Mouse (Mus musculus) liver, embryonic 11.5 days (tissue): ENCODE data around the gene Taar9. TPM values are rescaled to one million over a fixed set of nuclear protein-coding genes. Genes with fewer than 3 reads are reported as not detected.
"Not testable (repeated sequence)": the region's sequence is repeated elsewhere in the genome, so short reads cannot be mapped to it uniquely, and the experiment has no call there.

Source experiments
- ATAC-seq: fragments of 200-750 bp; cut with Nextera tagmentation; replicated peaks from 2 replicates; pipeline ENCODE4 v1.8.0; 2017; ENCODE audit warnings: moderate number of reproducible peaks, mild to moderate bottlenecking, moderate TSS enrichment, moderate library complexity; ENCODE audit not compliant: low FRiP score
- DNase-seq: peaks from one replicate; pipeline ENCODE4 v3.0.0-alpha.2; 2017; ENCODE audit warnings: low spot score
- H3K27ac ChIP-seq: fragments of 300-500 bp; sonication (generic); 2 replicates; pipeline ENCODE4 v1.5.1; 2014; ENCODE audit warnings: mild to moderate bottlenecking, low read depth, low read length, control low read depth
- H3K27me3 ChIP-seq: fragments of 300-500 bp; sonication (generic); replicated peaks from 2 replicates; pipeline ENCODE4 v1.6.1; 2014; ENCODE audit warnings: low read length, mixed read lengths; ENCODE audit not compliant: control insufficient read depth, insufficient read depth
- H3K36me3 ChIP-seq: fragments of 300-500 bp; sonication (generic); 2 replicates; pipeline ENCODE4 v1.6.1; 2014; ENCODE audit warnings: mild to moderate bottlenecking, low read length, moderate library complexity, mixed read lengths; ENCODE audit not compliant: control insufficient read depth, insufficient read depth
- H3K4me1 ChIP-seq: fragments of 300-500 bp; sonication (generic); replicated peaks from 2 replicates; pipeline ENCODE4 v1.6.1; 2014; ENCODE audit warnings: low read length, mixed read lengths; ENCODE audit not compliant: control insufficient read depth, insufficient read depth
- H3K4me2 ChIP-seq: fragments of 300-500 bp; sonication (generic); 2 replicates; pipeline ENCODE4 v1.6.1; 2014; ENCODE audit warnings: mild to moderate bottlenecking, control low read depth, moderate library complexity
- H3K4me3 ChIP-seq: fragments of 300-500 bp; sonication (generic); 2 replicates; pipeline ENCODE4 v1.5.1; 2014; ENCODE audit warnings: low read depth, low read length, control low read depth
- H3K9ac ChIP-seq: fragments of 300-500 bp; sonication (generic); 2 replicates; pipeline ENCODE4 v1.6.1; 2014; ENCODE audit warnings: low read depth, low read length, control low read depth
- H3K9me3 ChIP-seq: fragments of 300-500 bp; sonication (generic); 2 replicates; pipeline ENCODE4 v1.6.1; 2016; ENCODE audit warnings: low read length, inconsistent platforms, mixed read lengths; ENCODE audit not compliant: control insufficient read depth
- WGBS: fragments of 180-500 bp; shearing (Covaris S2); extraction: QIAGEN DNeasy Blood & Tissue Kit; methylation state at CpG from one replicate; pipeline ENCODE4 v1.1.7; 2014; 5-methylcytosine and 5-hydroxymethylcytosine counted together
- polyA plus RNA-seq: library from polyadenylated mRNA; unstranded; fragments of >200 nt; fragmentation: Nextera tagmentation; extraction: Ambion mirVana; gene quantifications from 2 replicates; pipeline ENCODE4 v1.2.1, GENCODE M21; 2014

The Taar9 gene
- not detected in 2 replicates for polyA plus RNA-seq

DNA sequence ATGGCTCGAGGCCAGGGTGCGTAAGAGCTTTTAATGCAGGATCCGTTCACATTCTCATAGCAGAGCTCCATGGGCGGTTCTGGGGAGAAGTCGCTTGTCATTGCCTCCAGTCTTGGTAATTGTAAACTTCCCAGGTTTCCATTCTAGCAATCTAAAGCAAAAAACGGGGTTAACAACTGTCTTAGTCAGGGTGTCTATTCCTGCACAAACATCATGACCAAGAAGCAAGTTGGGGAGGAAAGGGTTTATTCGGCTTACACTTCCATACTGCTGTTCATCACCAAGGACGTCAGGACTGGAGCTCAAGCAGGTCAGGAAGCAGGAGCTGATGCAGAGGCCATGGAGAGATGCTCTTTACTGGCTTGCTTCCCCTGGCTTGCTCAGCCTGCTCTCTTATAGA is at the start of gene Taar9:
Taar9 (minus strand) TSS at position 101 of the 400 bp plus-strand sequence.
- H3K27ac ChIP-seq, H3K9me3 ChIP-seq, H3K9ac ChIP-seq, H3K4me2 ChIP-seq, H3K4me3 ChIP-seq, H3K27me3 ChIP-seq, DNase-seq, H3K36me3 ChIP-seq, ATAC-seq, H3K4me1 ChIP-seq: not testable (repeated sequence)
- WGBS = 84% methylated on average over 8 of the region's 8 CpGs

GRCm38 (mm10) chr10:24158470-24159254 is 49.3 kb upstream of the Taar9 start:
- 90% methylated on average over 12 of the region's 12 CpGs for WGBS
- no peak overlapping the region for H3K27ac ChIP-seq
- no peaks in the 10 kb centered on the region for H3K9me3 ChIP-seq
- H3K36me3 ChIP-seq = peaks cover 18% of the 10 kb centered on the region
- H3K4me2 ChIP-seq = no peak overlapping the region
- no peak overlapping the region for H3K4me3 ChIP-seq
- no peak for ATAC-seq
- no peaks in the 10 kb centered on the region for H3K27me3 ChIP-seq
- DNase-seq = no peak
- H3K9ac ChIP-seq = no peak overlapping the region
- no peaks in the 10 kb centered on the region for H3K4me1 ChIP-seq

DNA sequence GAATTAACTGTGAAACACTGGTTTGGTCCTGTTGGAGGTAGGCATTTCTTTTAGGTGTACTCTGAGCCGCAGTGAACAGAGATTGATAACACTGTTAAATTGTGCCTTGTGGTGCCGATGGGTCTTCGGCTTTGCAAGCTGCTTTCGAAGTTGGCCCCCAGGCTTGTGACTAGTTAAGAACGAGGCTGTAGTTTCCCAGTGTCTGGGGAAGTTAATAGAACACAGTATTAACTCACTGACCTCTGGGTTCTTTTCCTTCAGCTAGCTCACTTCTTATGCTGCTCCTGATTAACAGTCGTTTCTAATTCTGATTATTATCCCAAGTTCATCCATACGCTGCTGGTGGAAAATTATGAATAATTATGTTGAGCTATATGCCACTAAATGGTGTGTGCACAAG is 40.8 kb upstream of the Taar9 start:
- ATAC-seq = no peak
- no peak for DNase-seq
- peak overlapping the region; percentile 82 for H3K4me3 ChIP-seq
- no peaks in the 10 kb centered on the region for H3K9me3 ChIP-seq
- no peak overlapping the region for H3K27ac ChIP-seq
- 43% methylated on average over 7 of the region's 7 CpGs for WGBS
- H3K27me3 ChIP-seq = no peaks in the 10 kb centered on the region
- H3K9ac ChIP-seq = 0 out of 2 replicates have a peak overlapping the region, but pooled peaks have one; percentile 40
- H3K4me2 ChIP-seq = peak overlapping the region; percentile 69
- H3K36me3 ChIP-seq = 0 out of 2 replicates have a peak, but pooled peaks cover under 1% of the 10 kb centered on the region
- H3K4me1 ChIP-seq = no peaks in the 10 kb centered on the region; the same call in 1 of the 2 replicates

- H3K36me3 ChIP-seq = no peaks in the 10 kb centered on the region
- H3K4me3 ChIP-seq = peak within 1 kb of the TSS; percentile 82
- ATAC-seq = peak; percentile 98
- no peaks in the 10 kb centered on the region; the same call in 1 of the 2 replicates for H3K4me1 ChIP-seq
- no peaks in the 10 kb centered on the region for H3K27me3 ChIP-seq
- H3K9me3 ChIP-seq = no peaks in the 10 kb centered on the region
- H3K4me2 ChIP-seq = peak within 1 kb of the TSS; percentile 69
- peak within 1 kb of the TSS; percentile 52; the same call in 1 of the 2 replicates for H3K27ac ChIP-seq
- under 1% methylated on average over 43 of the region's 45 CpGs for WGBS
- DNase-seq = peak; percentile 84
- peak within 1 kb of the TSS; percentile 82 for H3K9ac ChIP-seq
Measured at GRCm38 (mm10) chr10:24149135-24149781, 39.9 kb upstream of the Taar9 start, which contains the start of gene Stx7. Gene Stx7 (plus strand): TSS chr10:24149302.

DNA sequence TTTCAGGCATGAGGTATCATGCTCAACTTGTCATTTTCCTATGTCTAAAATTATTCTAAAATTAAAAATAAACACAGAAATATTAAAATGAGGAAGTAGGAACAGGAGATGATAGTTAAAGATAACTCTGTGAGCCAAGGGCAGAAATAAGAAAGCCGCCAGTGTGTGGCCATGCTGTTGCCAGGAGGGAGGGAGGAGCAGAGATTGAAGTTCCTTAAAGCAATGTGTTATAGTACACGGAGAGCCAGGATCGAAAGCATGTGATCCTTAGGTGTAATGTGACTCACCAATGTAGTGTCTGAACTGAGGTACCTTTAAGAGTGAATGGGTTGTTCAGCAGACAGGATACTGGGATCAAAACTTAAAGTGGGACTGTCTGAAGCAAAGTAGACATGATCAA is 33.4 kb upstream of the Taar9 start:
- Histone ChIP-seq H3K4me1 (no peaks in the 10 kb centered on the region), H3K9me3 (no peaks in the 10 kb centered on the region), H3K4me3 (no peak overlapping the region), H3K27ac (no peak overlapping the region), H3K4me2 (no peak overlapping the region), H3K9ac (no peak overlapping the region), H3K27me3 (no peaks in the 10 kb centered on the region), H3K36me3 (no peaks in the 10 kb centered on the region)
- ATAC-seq (no peak), DNase-seq (no peak)
- WGBS = 73% methylated on average over 3 of the region's 3 CpGs

DNA sequence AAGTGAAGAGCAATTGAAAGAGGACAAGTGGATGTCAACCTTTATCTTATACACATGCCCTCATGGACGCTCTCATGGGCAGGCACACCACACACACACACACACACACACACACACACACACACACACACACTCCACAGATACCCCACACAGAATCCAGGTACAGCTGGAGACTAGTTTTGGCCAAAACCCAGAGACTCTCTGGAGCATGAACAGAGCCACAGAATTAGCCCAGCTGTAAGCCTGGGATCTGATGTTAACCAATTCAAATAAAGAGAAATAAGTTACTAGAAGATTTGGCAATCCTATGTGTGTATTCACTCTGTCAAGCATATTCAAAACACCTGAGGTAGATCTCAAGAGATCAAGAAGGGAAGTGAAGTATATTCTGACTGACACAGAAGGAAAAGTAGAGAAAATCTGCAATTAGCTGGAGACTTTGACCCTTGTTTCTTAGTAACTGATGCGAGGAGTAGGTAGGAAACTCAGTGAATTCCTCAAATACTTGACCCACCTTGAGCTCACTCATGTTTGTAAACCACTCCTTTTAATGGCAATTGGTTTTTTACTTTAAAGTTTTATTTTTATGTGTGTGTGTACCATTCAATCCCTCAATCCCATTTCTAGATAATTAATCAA is 29.4 kb upstream of the Taar9 start:
- H3K27ac ChIP-seq = no peak overlapping the region
- no peak overlapping the region for H3K4me3 ChIP-seq
- H3K4me1 ChIP-seq = peaks cover 11% of the 10 kb centered on the region
- no peak overlapping the region for H3K9ac ChIP-seq
- DNase-seq = no peak
- no peak overlapping the region for H3K4me2 ChIP-seq
- no peaks in the 10 kb centered on the region for H3K9me3 ChIP-seq
- no peak for ATAC-seq
- H3K27me3 ChIP-seq = no peaks in the 10 kb centered on the region
- 76% methylated on average over 2 of the region's 2 CpGs for WGBS
- no peaks in the 10 kb centered on the region for H3K36me3 ChIP-seq

GRCm38 (mm10) chr10:24134071-24134645 is 24.8 kb upstream of the Taar9 start:
- no peaks in the 10 kb centered on the region for H3K36me3 ChIP-seq
- peaks cover 16% of the 10 kb centered on the region for H3K4me1 ChIP-seq
- DNase-seq = no peak
- WGBS = 43% methylated on average over 7 of the region's 7 CpGs
- H3K9ac ChIP-seq = no peak overlapping the region
- no peaks in the 10 kb centered on the region for H3K9me3 ChIP-seq
- no peaks in the 10 kb centered on the region for H3K27me3 ChIP-seq
- no peak overlapping the region for H3K4me2 ChIP-seq
- no peak overlapping the region for H3K4me3 ChIP-seq
- ATAC-seq = peak; percentile 52; the same call in 1 of the 2 replicates
- H3K27ac ChIP-seq = no peak overlapping the region

DNA sequence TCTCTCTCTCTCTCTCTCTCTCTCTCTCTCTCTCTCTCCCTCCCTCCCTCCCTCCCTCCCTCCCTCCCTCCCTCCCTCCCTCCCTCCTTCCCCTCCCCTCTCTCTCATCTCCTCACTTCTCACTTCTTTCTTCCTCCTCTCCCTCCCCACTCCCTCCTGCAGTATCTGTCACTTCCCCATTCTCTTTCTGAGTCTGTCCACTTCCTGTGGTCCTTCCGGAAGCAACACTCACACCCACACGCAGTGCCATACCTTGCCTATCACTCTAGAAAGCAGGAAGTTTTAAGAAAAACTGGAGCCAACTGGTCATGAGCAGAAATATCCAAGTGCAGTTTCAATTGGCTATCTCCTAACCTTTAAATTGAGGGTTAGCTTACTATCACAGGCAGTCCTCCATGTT is 23.8 kb upstream of the Taar9 start:
- Histone ChIP-seq H3K4me3 (no peak overlapping the region), H3K4me1 (peaks cover 16% of the 10 kb centered on the region), H3K27ac (no peak overlapping the region), H3K9me3 (no peaks in the 10 kb centered on the region), H3K36me3 (no peaks in the 10 kb centered on the region), H3K27me3 (no peaks in the 10 kb centered on the region), H3K9ac (no peak overlapping the region), H3K4me2 (no peak overlapping the region)
- WGBS = 22% methylated on average over 2 of the region's 2 CpGs
- ATAC-seq = no peak
- DNase-seq = no peak
